Mouse (Mus musculus): Measurements from ENCODE around the gene Cx3cl1. TPM values are rescaled to one million over a fixed set of nuclear protein-coding genes. Genes with fewer than 3 reads are reported as not detected.

Cx3cl1 gene
- total and polyA plus RNA-seq, 2 experiments from 2014 or later = 105 to 111 TPM

- no peak for DNase-seq (ENCODE audit: low spot score)
- no peak for TF ChIP-seq CTCF (IDR thresholded peaks at IDR 0.05)
- no peak overlapping the region for H3K4me2 ChIP-seq (ENCODE audit: low read depth, low read length, poor library complexity, severe bottlenecking)
- H3K36me3 ChIP-seq (ENCODE audit: insufficient read depth, low read length) = no peaks in the 10 kb centered on the region
- ATAC-seq (ENCODE audit: low FRiP score) = no peak
- WGBS = 58% methylated on average over 2 of the region's 2 CpGs
- H3K4me1 ChIP-seq (ENCODE audit: insufficient read depth, low read length) = no peaks in the 10 kb centered on the region
- no peaks in the 10 kb centered on the region for H3K27me3 ChIP-seq (ENCODE audit: insufficient read depth, low read length)
- no peak overlapping the region for H3K4me3 ChIP-seq (ENCODE audit: low read depth, low read length)
- H3K9me3 ChIP-seq (ENCODE audit: low read length) = no peaks in the 10 kb centered on the region
- H3K27ac ChIP-seq (ENCODE audit: low read depth, low read length) = no peak overlapping the region
- no peak overlapping the region for H3K9ac ChIP-seq (replicated peaks; ENCODE audit: low read length, poor library complexity, severe bottlenecking)
Observed at GRCm38 (mm10) chr8:94754486-94754885, 17.3 kb upstream of the Cx3cl1 start.

GRCm38 (mm10) chr8:94767035-94767434, 4.8 kb upstream of the Cx3cl1 start:
- H3K9me3 ChIP-seq (ENCODE audit: low read length) = no peaks in the 10 kb centered on the region
- H3K36me3 ChIP-seq (ENCODE audit: insufficient read depth, low read length) = no peaks in the 10 kb centered on the region
- no peak overlapping the region for H3K4me2 ChIP-seq (ENCODE audit: low read depth, low read length, poor library complexity, severe bottlenecking)
- H3K27me3 ChIP-seq (ENCODE audit: insufficient read depth, low read length) = 0 out of 2 replicates have a peak, but pooled peaks cover 3% of the 10 kb centered on the region
- 79% methylated on average over 9 of the region's 9 CpGs for whole genome bisulfite sequencing
- TF ChIP-seq CTCF (IDR thresholded peaks at IDR 0.05) = no peak
- no peak overlapping the region for H3K4me3 ChIP-seq (ENCODE audit: low read depth, low read length)
- ATAC-seq (ENCODE audit: low FRiP score) (no peak), DNase-seq (ENCODE audit: low spot score) (no peak)
- no peak overlapping the region for H3K27ac ChIP-seq (ENCODE audit: low read depth, low read length)
- H3K9ac ChIP-seq (replicated peaks; ENCODE audit: low read length, poor library complexity, severe bottlenecking) = no peak overlapping the region
- H3K4me1 ChIP-seq (ENCODE audit: insufficient read depth, low read length) = 0 out of 2 replicates have a peak, but pooled peaks cover 3% of the 10 kb centered on the region

GRCm38 (mm10) chr8:94770945-94771344, 864 bp upstream of the Cx3cl1 start:
- Histone ChIP-seq H3K4me1 (ENCODE audit: insufficient read depth, low read length) (peaks cover 7% of the 10 kb centered on the region; the same call in 1 of the 2 replicates), H3K9me3 (ENCODE audit: low read length) (no peaks in the 10 kb centered on the region), H3K4me2 (ENCODE audit: low read depth, low read length, poor library complexity, severe bottlenecking) (no peak overlapping the region), H3K4me3 (ENCODE audit: low read depth, low read length) (0 out of 2 replicates have a peak overlapping the region, but pooled peaks have one; percentile 61), H3K9ac (replicated peaks; ENCODE audit: low read length, poor library complexity, severe bottlenecking) (no peak overlapping the region), H3K27ac (ENCODE audit: low read depth, low read length) (peak overlapping the region; percentile 73; the same call in 1 of the 2 replicates), H3K36me3 (ENCODE audit: insufficient read depth, low read length) (no peaks in the 10 kb centered on the region), H3K27me3 (ENCODE audit: insufficient read depth, low read length) (0 out of 2 replicates have a peak, but pooled peaks cover 3% of the 10 kb centered on the region)
- TF ChIP-seq CTCF (IDR thresholded peaks at IDR 0.05) = no peak
- ATAC-seq (ENCODE audit: low FRiP score) (no peak), DNase-seq (ENCODE audit: low spot score) (peak; percentile 65)
- WGBS = 48% methylated on average over 6 of the region's 6 CpGs

GRCm38 (mm10) chr8:94773048-94773447, 1.2 kb downstream of the Cx3cl1 start:
- Histone ChIP-seq H3K36me3 (ENCODE audit: insufficient read depth, low read length) (no peaks in the 10 kb centered on the region), H3K9ac (replicated peaks; ENCODE audit: low read length, poor library complexity, severe bottlenecking) (peak overlapping the region; percentile 88), H3K4me2 (ENCODE audit: low read depth, low read length, poor library complexity, severe bottlenecking) (peak overlapping the region; percentile 81), H3K9me3 (ENCODE audit: low read length) (no peaks in the 10 kb centered on the region), H3K4me3 (ENCODE audit: low read depth, low read length) (peak overlapping the region; percentile 61), H3K4me1 (ENCODE audit: insufficient read depth, low read length) (peaks cover 7% of the 10 kb centered on the region; the same call in 1 of the 2 replicates), H3K27me3 (ENCODE audit: insufficient read depth, low read length) (0 out of 2 replicates have a peak, but pooled peaks cover 3% of the 10 kb centered on the region), H3K27ac (ENCODE audit: low read depth, low read length) (peak overlapping the region; percentile 73)
- 42% methylated on average over 6 of the region's 6 CpGs for WGBS
- DNase-seq (ENCODE audit: low spot score) (no peak), ATAC-seq (ENCODE audit: low FRiP score) (no peak)
- no peak for TF ChIP-seq CTCF (IDR thresholded peaks at IDR 0.05)

- Histone ChIP-seq H3K36me3 (ENCODE audit: insufficient read depth, low read length) (no peaks in the 10 kb centered on the region), H3K4me1 (ENCODE audit: insufficient read depth, low read length) (peaks cover 13% of the 10 kb centered on the region; the same call in 1 of the 2 replicates), H3K4me2 (ENCODE audit: low read depth, low read length, poor library complexity, severe bottlenecking) (peak overlapping the region; percentile 81), H3K9me3 (ENCODE audit: low read length) (no peaks in the 10 kb centered on the region), H3K27ac (ENCODE audit: low read depth, low read length) (peak overlapping the region; percentile 73; the same call in 1 of the 2 replicates), H3K9ac (replicated peaks; ENCODE audit: low read length, poor library complexity, severe bottlenecking) (peak overlapping the region; percentile 88), H3K4me3 (ENCODE audit: low read depth, low read length) (peak overlapping the region; percentile 61), H3K27me3 (ENCODE audit: insufficient read depth, low read length) (0 out of 2 replicates have a peak, but pooled peaks cover 3% of the 10 kb centered on the region)
- DNase-seq (ENCODE audit: low spot score) (peak; percentile 42), ATAC-seq (ENCODE audit: low FRiP score) (peak; percentile 29)
- TF ChIP-seq CTCF (IDR thresholded peaks at IDR 0.05) = no peak
- WGBS = 10% methylated on average over 12 of the region's 12 CpGs
Observed at GRCm38 (mm10) chr8:94773700-94774171, 1.9 kb downstream of the Cx3cl1 start.

GRCm38 (mm10) chr8:94774601-94775000, 2.8 kb downstream of the Cx3cl1 start:
- H3K27ac ChIP-seq (ENCODE audit: low read depth, low read length) = no peak overlapping the region
- H3K4me1 ChIP-seq (ENCODE audit: insufficient read depth, low read length) = peaks cover 14% of the 10 kb centered on the region; the same call in 1 of the 2 replicates
- 89% methylated on average over 1 of the region's 1 CpGs for WGBS
- H3K4me3 ChIP-seq (ENCODE audit: low read depth, low read length) = no peak overlapping the region
- H3K9me3 ChIP-seq (ENCODE audit: low read length) = no peaks in the 10 kb centered on the region
- H3K9ac ChIP-seq (replicated peaks; ENCODE audit: low read length, poor library complexity, severe bottlenecking) = no peak overlapping the region
- H3K4me2 ChIP-seq (ENCODE audit: low read depth, low read length, poor library complexity, severe bottlenecking) = peak overlapping the region; percentile 81
- no peak for TF ChIP-seq CTCF (IDR thresholded peaks at IDR 0.05)
- 0 out of 2 replicates have a peak, but pooled peaks cover 3% of the 10 kb centered on the region for H3K27me3 ChIP-seq (ENCODE audit: insufficient read depth, low read length)
- H3K36me3 ChIP-seq (ENCODE audit: insufficient read depth, low read length) = peaks cover 6% of the 10 kb centered on the region; the same call in 1 of the 2 replicates
- DNase-seq (ENCODE audit: low spot score) (no peak), ATAC-seq (ENCODE audit: low FRiP score) (no peak)
